Mouse (Mus musculus) megakaryocyte-erythroid progenitor cell, adult 5 weeks (primary cell): ENCODE data around the gene Srbd1. TPM values are rescaled to one million over a fixed set of nuclear protein-coding genes. Genes with fewer than 3 reads are reported as not detected.

ENCODE experiments used
- polyA plus RNA-seq: library from polyadenylated mRNA; stranded (reverse); fragments of >175 nt; gene quantifications from 2 replicates; pipeline ENCODE4 v1.2.3, GENCODE M21; 2012

Gene Srbd1
- polyA plus RNA-seq: 4.5 and 6.9 TPM in 2 replicates

DNA sequence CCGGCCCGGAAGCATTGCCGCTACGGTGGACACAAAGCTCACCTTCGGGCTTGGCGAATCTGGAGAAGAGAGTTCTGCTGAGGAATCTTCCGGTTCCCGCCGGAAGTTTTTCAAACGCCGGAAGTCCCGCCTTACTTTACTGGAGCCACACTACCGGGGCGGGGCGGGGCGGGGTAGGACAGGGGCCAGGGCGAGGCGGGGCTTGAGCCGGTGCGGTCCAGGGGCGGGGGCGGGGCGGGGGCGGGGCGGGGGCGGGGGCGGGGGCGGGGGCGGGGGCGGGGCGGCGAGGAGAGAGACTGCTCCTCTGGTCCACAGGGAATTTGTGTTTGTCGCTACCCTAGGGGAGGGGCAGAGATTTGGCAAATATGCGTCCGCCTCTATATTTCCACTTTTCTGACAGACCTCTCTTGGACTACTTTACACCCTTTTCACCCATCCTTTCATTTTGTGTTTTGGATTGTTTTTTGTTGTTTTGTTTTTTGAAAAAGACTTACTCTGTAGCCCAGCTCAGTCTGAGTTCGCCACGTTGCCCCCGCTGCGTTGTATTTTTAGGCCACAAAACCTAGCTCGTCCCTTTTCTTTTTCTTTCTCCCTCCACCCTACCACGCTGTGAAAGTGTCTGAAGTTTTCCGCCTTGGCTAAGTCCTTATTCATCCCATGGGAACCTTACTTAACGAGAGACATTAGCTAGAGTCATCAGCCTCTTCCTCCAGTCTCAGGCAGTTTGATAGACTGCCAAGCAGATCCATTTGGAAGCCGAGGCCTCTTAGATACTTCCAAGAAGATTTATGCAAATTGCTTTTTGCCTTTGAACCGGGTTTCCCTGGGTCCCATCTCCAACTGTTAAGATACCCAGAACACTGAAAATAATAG, at the start of gene Srbd1:
Gene Srbd1 (minus strand): TSS at position 97 of the 873 bp plus-strand sequence.

DNA sequence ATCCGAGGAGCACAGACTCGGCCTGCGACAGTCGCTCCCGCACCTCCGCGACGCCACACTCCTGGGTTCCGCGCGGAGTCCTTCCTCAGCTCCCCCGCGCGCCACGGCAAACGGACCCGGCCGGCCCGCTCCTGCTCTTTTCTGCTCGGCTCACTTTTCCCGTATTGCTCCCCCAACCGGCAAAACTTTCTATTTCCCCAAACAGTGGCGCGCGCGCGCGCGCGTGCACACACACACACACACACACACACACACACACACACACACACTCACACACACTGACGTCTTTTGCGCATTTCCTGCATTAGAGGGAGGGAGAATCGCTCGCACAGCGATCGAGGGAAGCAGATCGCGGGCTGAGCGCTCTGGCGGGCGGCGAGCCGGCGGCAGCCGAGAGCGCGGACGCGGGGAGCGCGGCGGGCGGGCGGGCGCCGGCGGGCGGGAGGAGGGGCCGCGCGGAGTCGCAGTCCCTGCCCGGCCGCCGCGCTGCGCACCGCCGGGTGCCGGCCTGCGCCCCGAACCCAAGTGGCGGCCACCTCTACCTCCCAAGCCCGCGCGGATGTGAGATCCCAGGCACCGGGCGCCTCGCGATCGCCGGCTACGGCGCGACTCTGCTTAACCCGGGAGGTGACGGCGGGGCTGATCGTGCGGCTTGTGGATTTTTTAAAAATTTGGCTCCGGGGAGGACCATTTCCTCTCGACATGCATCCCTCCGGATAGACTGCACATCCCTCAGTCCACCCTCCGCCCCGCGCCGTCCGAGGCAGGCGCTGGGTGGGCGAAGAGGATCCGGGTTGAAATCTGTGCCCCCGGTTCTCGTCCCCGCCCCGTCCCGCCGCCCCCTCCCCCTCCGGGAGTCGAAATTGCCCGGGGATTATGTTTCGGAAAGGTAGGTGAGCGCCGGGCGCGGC, 22.6 kb upstream of the Srbd1 start, which contains the start of gene Prkce:
Gene Prkce (plus strand): TSS at position 466 of the 911 bp plus-strand sequence.

Other genes with a start within 250 kb of the Srbd1 start
- gene Prkce, start 22.6 kb upstream of the Srbd1 start, polyA plus RNA-seq: 10.2 and 13.4 TPM in 2 replicates